ENCODE assay signal across 8 mouse cellular contexts in the genomic region with DNA sequence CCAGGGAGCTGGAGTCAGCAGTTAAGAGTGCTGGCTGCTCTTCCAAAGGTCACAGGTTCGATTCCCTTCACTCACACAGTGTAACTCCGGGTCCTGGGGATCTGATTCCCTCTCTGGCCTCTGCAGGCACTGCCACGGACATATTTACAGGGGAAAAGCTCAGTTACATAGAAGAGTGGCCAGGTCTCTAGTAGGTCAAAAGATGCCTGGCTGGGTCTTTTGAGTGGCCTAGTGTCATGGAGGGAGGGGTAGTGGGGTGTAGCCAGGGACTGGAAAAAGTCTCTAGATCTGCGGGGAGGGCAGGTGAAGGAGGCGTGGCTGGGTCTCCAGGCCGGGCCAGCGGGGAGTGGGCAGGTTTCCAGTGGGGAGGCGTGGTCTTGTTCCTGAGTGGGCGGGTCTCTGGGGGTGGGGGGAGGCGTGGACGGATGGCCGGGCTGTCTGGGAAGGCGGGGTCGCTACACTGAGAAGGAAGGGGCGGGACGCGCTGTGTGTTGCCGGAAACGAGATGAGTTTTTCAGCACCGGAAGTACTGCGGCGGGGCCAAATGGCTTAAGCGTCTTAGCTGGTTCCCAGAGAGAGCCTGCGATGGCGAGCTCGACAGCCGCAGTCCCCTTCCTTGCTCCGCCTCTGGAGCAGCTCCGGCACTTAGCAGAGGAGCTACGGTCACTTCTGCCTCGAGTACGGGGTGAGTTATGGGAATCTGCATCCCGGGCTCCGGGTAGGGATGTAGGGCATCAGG. TPM values are rescaled to one million over a fixed set of nuclear protein-coding genes. Genes with fewer than 3 reads are reported as not detected.
A peak's percentile ranks its signal among the peaks of the same experiment; 100 is the strongest.
DNase-seq lines count a peak whose midpoint lies in the region; ATAC-seq lines count a peak whose summit lies in the region.

A gene (plus strand): TSS at position 479 of the 739 bp plus-strand sequence.

- H3K4me1 ChIP-seq in brown adipose tissue, adult 24 weeks (ENCODE audit: control insufficient read depth, insufficient read depth, insufficient read length, low read length), result peaks cover 3% of the 10 kb centered on the region; the same call in 1 of the 2 replicates
- H3K4me1 ChIP-seq in heart, embryonic 13.5 days, result peaks cover 9% of the 10 kb centered on the region
- H3K4me1 ChIP-seq in liver, embryonic 12.5 days, result peaks cover 17% of the 10 kb centered on the region
- H3K4me1 ChIP-seq in stomach, embryonic 15.5 days, result peaks cover 7% of the 10 kb centered on the region

- ATAC-seq in heart, embryonic 13.5 days (ENCODE audit: extremely low read depth, insufficient number of reproducible peaks, low FRiP score, low TSS enrichment), result peak; percentile 97
- peak; percentile 96 for ATAC-seq in liver, embryonic 12.5 days
- peak; percentile 97 for ATAC-seq in stomach, embryonic 15.5 days (ENCODE audit: insufficient read depth, low FRiP score, low read depth)

- H3K4me3 ChIP-seq in brown adipose tissue, adult 24 weeks (ENCODE audit: insufficient read depth, low read depth, low read length), result peak within 1 kb of the TSS; percentile 74
- peak within 1 kb of the TSS; percentile 94 for H3K4me3 ChIP-seq in heart, embryonic 13.5 days
- H3K4me3 ChIP-seq in liver, embryonic 12.5 days, result peak within 1 kb of the TSS; percentile 86
- H3K4me3 ChIP-seq in stomach, embryonic 15.5 days (replicated peaks), result peak within 1 kb of the TSS; percentile 81

- 2% methylated on average over 31 of the region's 34 CpGs for WGBS in heart, embryonic 13.5 days
- 2% methylated on average over 34 of the region's 34 CpGs for WGBS in liver, embryonic 12.5 days (ENCODE audit: insufficient replicate concordance)
- WGBS in stomach, embryonic 15.5 days, result 2% methylated on average over 34 of the region's 34 CpGs

- H3K9ac ChIP-seq in heart, embryonic 13.5 days, result peak within 1 kb of the TSS; percentile 86
- peak within 1 kb of the TSS; percentile 84 for H3K9ac ChIP-seq in liver, embryonic 12.5 days
- H3K9ac ChIP-seq in stomach, embryonic 15.5 days, result peak within 1 kb of the TSS; percentile 66

- H3K27me3 ChIP-seq in heart, embryonic 13.5 days (replicated peaks), result no peaks in the 10 kb centered on the region
- no peaks in the 10 kb centered on the region for H3K27me3 ChIP-seq in liver, embryonic 12.5 days (replicated peaks)
- no peaks in the 10 kb centered on the region for H3K27me3 ChIP-seq in stomach, embryonic 15.5 days (replicated peaks)

- H3K4me2 ChIP-seq in heart, embryonic 13.5 days, result peak within 1 kb of the TSS; percentile 89
- H3K4me2 ChIP-seq in liver, embryonic 12.5 days, result peak within 1 kb of the TSS; percentile 84
- peak within 1 kb of the TSS; percentile 88 for H3K4me2 ChIP-seq in stomach, embryonic 15.5 days

- no peaks in the 10 kb centered on the region for H3K9me3 ChIP-seq in heart, embryonic 13.5 days
- H3K9me3 ChIP-seq in liver, embryonic 12.5 days (replicated peaks), result no peaks in the 10 kb centered on the region
- no peaks in the 10 kb centered on the region for H3K9me3 ChIP-seq in stomach, embryonic 15.5 days

- DNase-seq in CD4-positive, CD25-positive, alpha-beta regulatory T cell, adult 2 months (ENCODE audit: low read depth, low spot score), result peak; percentile 95
- DNase-seq in fat pad, adult 2 months (ENCODE audit: extremely low read depth, low read depth, low spot score), result peak; percentile 31
- DNase-seq in kidney, postnatal 10 days, result peak; percentile 97
- peak; percentile 89 to 90 for DNase-seq in natural killer cell, adult 2 months (ENCODE audit: low spot score in 2 of 2)

- peaks cover 26% of the 10 kb centered on the region for H3K36me3 ChIP-seq in heart, embryonic 13.5 days
- peaks cover 31% of the 10 kb centered on the region for H3K36me3 ChIP-seq in liver, embryonic 12.5 days
- H3K36me3 ChIP-seq in stomach, embryonic 15.5 days, result no peaks in the 10 kb centered on the region

- H3K27ac ChIP-seq in brown adipose tissue, adult 24 weeks (replicated peaks; ENCODE audit: low read depth, low read length), result no peak within 1 kb of the TSS
- H3K27ac ChIP-seq in heart, embryonic 13.5 days (replicated peaks), result peak within 1 kb of the TSS; percentile 16; the same call in 1 of the 2 replicates
- peak within 1 kb of the TSS; percentile 89 for H3K27ac ChIP-seq in liver, embryonic 12.5 days
- 0 out of 2 replicates have a peak within 1 kb of the TSS, but pooled peaks have one; percentile 5 for H3K27ac ChIP-seq in stomach, embryonic 15.5 days

RNA-seq across cellular contexts. Expression of the gene that starts here (rescaled TPM):
- 37.4 and 38.1 TPM in 2 replicates for polyA plus RNA-seq in brown adipose tissue, adult 24 weeks (2012; ENCODE audit: insufficient read depth, insufficient read length, missing spikeins)
- 37.3 and 38.3 TPM in 2 replicates for polyA plus RNA-seq in heart, embryonic 13.5 days (2015; fragmentation: Nextera tagmentation; extraction: Ambion mirVana)
- 40.7 and 43.4 TPM in 2 replicates for polyA plus RNA-seq in liver, embryonic 12.5 days (2016; fragmentation: Nextera tagmentation; extraction: Ambion mirVana)
- polyA plus RNA-seq in stomach, embryonic 15.5 days (2015; fragmentation: Nextera tagmentation; extraction: Ambion mirVana), result 33.6 and 35.0 TPM in 2 replicates

Comparison
In these comparisons a context has a peak if more than half of its experiments do, and no peak if none do; other contexts are left out.
1. DNase-seq: peak in every context shown above with its lines; median percentile 97 in kidney, postnatal 10 days; 95 in CD4-positive, CD25-positive, alpha-beta regulatory T cell, adult 2 months; 90 in natural killer cell, adult 2 months; 31 in fat pad, adult 2 months.